Mouse (Mus musculus) olfactory bulb, adult 2 months (tissue): Measurements from ENCODE around the gene Ahdc1. TPM values are rescaled to one million over a fixed set of nuclear protein-coding genes. Genes with fewer than 3 reads are reported as not detected.

Experiments
- H3K27ac ChIP-seq: fragments of 200-500 bp; 2 replicates; pipeline ENCODE4 v1.5.1; 2012; ENCODE audit warnings: low read depth, low read length; ENCODE audit not compliant: insufficient read depth
- H3K4me1 ChIP-seq: fragments of 200-500 bp; 2 replicates; pipeline ENCODE4 v1.6.1; 2012; ENCODE audit warnings: low read length; ENCODE audit not compliant: control insufficient read depth, insufficient read depth
- H3K4me3 ChIP-seq: fragments of 200-500 bp; 2 replicates; pipeline ENCODE4 v1.5.1; 2012; ENCODE audit warnings: mild to moderate bottlenecking, low read depth, low read length, moderate library complexity; ENCODE audit not compliant: insufficient read depth
- CTCF ChIP-seq: fragments of 200-500 bp; IDR thresholded peaks from 2 replicates; pipeline ENCODE4 v1.5.1; 2012; ENCODE audit warnings: low read depth, mild to moderate bottlenecking, low read length, moderate library complexity; ENCODE audit not compliant: insufficient read depth
- POLR2A ChIP-seq: fragments of 200-500 bp; IDR thresholded peaks from 2 replicates; pipeline ENCODE4 v1.6.1; 2012; ENCODE audit warnings: mild to moderate bottlenecking, low read depth, low read length, moderate library complexity; ENCODE audit not compliant: insufficient read depth
- WGBS: fragments of 180-500 bp; shearing (Covaris S2); methylation state at CpG from one replicate; pipeline ENCODE4 v1.1.7; 2018; 5-methylcytosine and 5-hydroxymethylcytosine counted together
- polyA plus RNA-seq: library from polyadenylated mRNA; stranded (reverse); fragments of >200 nt; gene quantifications from 2 replicates; pipeline ENCODE4 v1.2.4, GENCODE M21; 2012; ENCODE audit warnings: low replicate concordance; ENCODE audit not compliant: missing spikeins, insufficient read depth, insufficient read length

Gene Ahdc1
- polyA plus RNA-seq, 1 experiment, result not detected

- 37% methylated on average over 14 of the region's 14 CpGs for WGBS
- Histone ChIP-seq H3K4me3 (no peak overlapping the region), H3K27ac (no peak overlapping the region), H3K4me1 (peaks cover 75% of the 10 kb centered on the region)
- TF ChIP-seq CTCF, result no peak
- no peak for TF ChIP-seq POLR2A
These were observed 12.0 kb downstream of the Ahdc1 start for GRCm38 (mm10) chr4:133022954-133023635.

- H3K27ac ChIP-seq, result no peak overlapping the region
- H3K4me3 ChIP-seq, result no peak overlapping the region
- WGBS, result 59% methylated on average over 6 of the region's 6 CpGs
- peaks cover 73% of the 10 kb centered on the region for H3K4me1 ChIP-seq
- TF ChIP-seq CTCF, result no peak
- TF ChIP-seq POLR2A, result no peak
These were observed 12.6 kb downstream of the Ahdc1 start for GRCm38 (mm10) chr4:133023636-133024035.

- H3K4me1 ChIP-seq, result peaks cover 72% of the 10 kb centered on the region
- TF ChIP-seq CTCF, result no peak
- no peak for TF ChIP-seq POLR2A
- no peak overlapping the region for H3K4me3 ChIP-seq
- WGBS, result 38% methylated on average over 3 of the region's 4 CpGs
- H3K27ac ChIP-seq, result no peak overlapping the region
These were observed 13.3 kb downstream of the Ahdc1 start for GRCm38 (mm10) chr4:133024404-133024803.

GRCm38 (mm10) chr4:133024969-133025685, 14.1 kb downstream of the Ahdc1 start:
- 17% methylated on average over 9 of the region's 10 CpGs for WGBS
- peaks cover 67% of the 10 kb centered on the region for H3K4me1 ChIP-seq
- H3K27ac ChIP-seq, result no peak overlapping the region
- TF ChIP-seq POLR2A, result no peak
- no peak for TF ChIP-seq CTCF
- H3K4me3 ChIP-seq, result no peak overlapping the region

- no peak overlapping the region for H3K27ac ChIP-seq
- TF ChIP-seq CTCF (no peak), POLR2A (no peak)
- H3K4me3 ChIP-seq, result no peak overlapping the region
- H3K4me1 ChIP-seq, result peaks cover 56% of the 10 kb centered on the region
- 61% methylated on average over 10 of the region's 10 CpGs for WGBS
These were observed 15.2 kb downstream of the Ahdc1 start for GRCm38 (mm10) chr4:133026272-133026671.

- 18% methylated on average over 2 of the region's 2 CpGs for WGBS
- peaks cover 54% of the 10 kb centered on the region for H3K4me1 ChIP-seq
- no peak overlapping the region; the same call in 1 of the 2 replicates for H3K27ac ChIP-seq
- no peak overlapping the region for H3K4me3 ChIP-seq
- TF ChIP-seq POLR2A (no peak), CTCF (0 out of 2 replicates have a peak, but pooled peaks have one; percentile 15)
These were observed 15.8 kb downstream of the Ahdc1 start for GRCm38 (mm10) chr4:133026826-133027375.

- Histone ChIP-seq H3K4me3 (no peak overlapping the region), H3K27ac (no peak overlapping the region), H3K4me1 (peaks cover 51% of the 10 kb centered on the region)
- TF ChIP-seq CTCF (no peak), POLR2A (no peak)
- WGBS, result 72% methylated on average over 10 of the region's 10 CpGs
These were observed 16.7 kb downstream of the Ahdc1 start for GRCm38 (mm10) chr4:133027721-133028120.

GRCm38 (mm10) chr4:133028193-133028592, 17.1 kb downstream of the Ahdc1 start:
- Histone ChIP-seq H3K27ac (no peak overlapping the region), H3K4me1 (peaks cover 47% of the 10 kb centered on the region), H3K4me3 (no peak overlapping the region)
- TF ChIP-seq CTCF, result no peak
- TF ChIP-seq POLR2A, result no peak
- WGBS, result 92% methylated on average over 6 of the region's 6 CpGs

GRCm38 (mm10) chr4:133028875-133029274, 17.8 kb downstream of the Ahdc1 start:
- H3K4me3 ChIP-seq, result no peak overlapping the region
- TF ChIP-seq POLR2A, result no peak
- 73% methylated on average over 6 of the region's 6 CpGs for WGBS
- H3K27ac ChIP-seq, result no peak overlapping the region
- H3K4me1 ChIP-seq, result peaks cover 41% of the 10 kb centered on the region
